Mouse (Mus musculus): Measurements from ENCODE around the gene Gprin3. TPM values are rescaled to one million over a fixed set of nuclear protein-coding genes. Genes with fewer than 3 reads are reported as not detected.

Gprin3 gene
- polyA plus RNA-seq, 1 experiment = 2.9 TPM

DNA sequence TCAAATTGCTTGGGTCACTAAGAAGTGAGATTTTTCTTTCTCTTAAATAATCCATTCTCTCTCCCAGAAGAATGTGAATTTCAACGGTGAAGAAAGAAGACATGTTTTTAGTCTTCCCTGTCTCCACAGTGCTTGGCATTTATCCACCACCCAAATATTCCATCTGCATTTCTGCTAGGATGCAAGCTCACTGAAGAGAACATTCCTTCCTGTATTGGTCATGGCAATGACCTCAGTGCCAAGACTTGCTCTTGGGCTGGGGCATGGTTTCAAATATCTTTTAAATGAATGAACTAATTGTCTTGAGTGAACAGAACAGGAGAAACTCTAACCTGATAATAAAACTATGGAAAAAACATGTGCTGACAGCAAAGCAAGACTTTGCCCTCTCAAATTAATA is 123.1 kb downstream of the Gprin3 start:
- Histone ChIP-seq H3K4me1 (ENCODE audit: control insufficient read depth, insufficient read depth, low read length) (no peaks in the 10 kb centered on the region), H3K4me3 (replicated peaks; ENCODE audit: extremely low read depth, low read depth, low read length) (no peak overlapping the region)
- no peak for TF ChIP-seq CTCF (IDR thresholded peaks at IDR 0.05; ENCODE audit: insufficient read depth, low read length)
- TF ChIP-seq POLR2A (IDR thresholded peaks at IDR 0.05; ENCODE audit: borderline replicate concordance, extremely low read depth, low read depth, low read length) = no peak
- DNase-seq = no peak
- WGBS = 69% methylated on average over 1 of the region's 1 CpGs

Other genes with a start within 250 kb of the Gprin3 start
- 3.5 and 4.0 TPM in 2 replicates for gene Tigd2, start 217.4 kb downstream of the Gprin3 start, polyA plus RNA-seq (2012; rRNA removed)